Mouse (Mus musculus) urinary bladder, adult 2 months (tissue): ENCODE measurements around the gene Mmp2. TPM values are rescaled to one million over a fixed set of nuclear protein-coding genes. Genes with fewer than 3 reads are reported as not detected.
"Not testable (repeated sequence)": the region's sequence is repeated elsewhere in the genome, so short reads cannot be mapped to it uniquely, and the experiment has no call there.

Experiments
- DNase-seq: peaks from one replicate; pipeline ENCODE4 v3.0.0; 2022; ENCODE audit warnings: low spot score
- polyA plus RNA-seq: library from polyadenylated mRNA; depleted of rRNA; stranded (reverse); fragments of >200 nt; gene quantifications from 2 replicates; pipeline ENCODE4 v1.2.3, GENCODE M21; 2012

Mmp2 gene
- polyA plus RNA-seq, 1 experiment: 318 TPM

DNA sequence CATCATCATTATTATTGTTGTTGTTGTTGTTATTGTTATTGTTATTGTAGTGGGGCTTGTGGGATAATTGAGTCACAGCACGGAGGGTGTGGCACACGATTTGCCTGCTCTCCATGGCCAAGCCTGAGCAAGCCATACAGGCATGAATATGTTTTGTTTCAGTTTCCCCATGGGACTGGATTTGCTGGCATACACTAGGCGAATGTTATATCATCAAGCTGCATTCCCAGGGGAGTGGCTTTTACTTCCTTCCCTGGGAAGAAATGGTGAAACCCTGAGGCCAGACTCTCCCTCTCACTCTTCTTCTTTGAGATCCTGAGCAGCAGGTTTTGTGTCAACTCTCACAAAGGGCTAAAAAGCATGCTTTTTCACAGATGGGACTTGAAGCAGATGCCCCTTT lies 11.5 kb downstream of the Mmp2 start:
- DNase-seq: no peak

GRCm38 (mm10) chr8:92839161-92839560 lies 12.1 kb downstream of the Mmp2 start:
- no peak for DNase-seq

- DNase-seq: no peak
These were observed 12.8 kb downstream of the Mmp2 start for GRCm38 (mm10) chr8:92839876-92840275.

- no peak for DNase-seq
These were observed 19.6 kb downstream of the Mmp2 start for GRCm38 (mm10) chr8:92846684-92847083.

DNA sequence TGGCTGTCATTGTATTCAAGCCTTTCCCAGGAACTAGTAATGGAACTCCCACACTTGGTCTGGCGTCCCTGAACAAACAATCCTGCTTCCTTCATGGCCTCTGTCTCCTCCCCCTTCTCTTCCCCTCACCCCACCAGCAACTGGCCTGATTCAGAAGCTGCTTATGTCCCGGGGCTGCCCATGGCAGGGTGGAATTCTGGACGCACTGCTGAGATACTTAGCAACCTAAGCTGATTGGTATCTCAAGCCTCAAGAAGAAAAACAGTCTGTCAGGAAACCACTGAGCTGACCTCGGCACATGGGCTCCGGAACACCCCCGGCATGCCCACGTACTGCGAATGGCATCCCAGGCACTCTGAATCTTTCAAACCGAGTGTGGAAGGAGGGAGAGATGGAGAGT lies 20.2 kb downstream of the Mmp2 start:
- peak; percentile 43 for DNase-seq

GRCm38 (mm10) chr8:92849261-92849660 lies 22.2 kb downstream of the Mmp2 start:
- no peak for DNase-seq

DNA sequence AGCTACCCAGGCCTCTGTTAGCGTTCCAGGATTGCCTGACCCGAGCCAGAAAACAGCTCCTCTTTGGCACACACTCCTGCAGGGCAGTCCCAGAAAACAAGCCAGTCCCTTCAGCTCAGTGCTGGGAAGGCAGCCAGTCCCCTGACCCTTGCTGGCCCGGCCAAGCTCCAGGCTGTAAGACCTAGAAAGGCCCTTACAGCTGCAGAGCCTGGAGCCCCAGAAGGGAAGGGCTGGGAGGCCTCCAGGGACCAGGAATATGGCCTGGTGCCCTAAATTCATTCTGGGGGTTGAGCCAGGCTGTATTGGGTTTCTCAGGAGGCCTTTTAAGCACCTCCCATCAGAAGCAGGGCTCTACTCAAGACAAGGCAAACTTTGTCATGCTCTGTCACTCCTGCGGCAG lies 23.1 kb downstream of the Mmp2 start:
- peak; percentile 56 for DNase-seq

GRCm38 (mm10) chr8:92851381-92851780 lies 24.3 kb downstream of the Mmp2 start:
- no peak for DNase-seq

GRCm38 (mm10) chr8:92853188-92853983 lies 26.3 kb downstream of the Mmp2 start:
- no peak for DNase-seq

GRCm38 (mm10) chr8:92854673-92855072 lies 27.6 kb downstream of the Mmp2 start:
- DNase-seq: no peak

GRCm38 (mm10) chr8:92855171-92855894 lies 28.2 kb downstream of the Mmp2 start, which contains the start of gene Lpcat2:
Lpcat2 (plus strand) TSS chr8:92855339.
- DNase-seq: peak; percentile 77

DNA sequence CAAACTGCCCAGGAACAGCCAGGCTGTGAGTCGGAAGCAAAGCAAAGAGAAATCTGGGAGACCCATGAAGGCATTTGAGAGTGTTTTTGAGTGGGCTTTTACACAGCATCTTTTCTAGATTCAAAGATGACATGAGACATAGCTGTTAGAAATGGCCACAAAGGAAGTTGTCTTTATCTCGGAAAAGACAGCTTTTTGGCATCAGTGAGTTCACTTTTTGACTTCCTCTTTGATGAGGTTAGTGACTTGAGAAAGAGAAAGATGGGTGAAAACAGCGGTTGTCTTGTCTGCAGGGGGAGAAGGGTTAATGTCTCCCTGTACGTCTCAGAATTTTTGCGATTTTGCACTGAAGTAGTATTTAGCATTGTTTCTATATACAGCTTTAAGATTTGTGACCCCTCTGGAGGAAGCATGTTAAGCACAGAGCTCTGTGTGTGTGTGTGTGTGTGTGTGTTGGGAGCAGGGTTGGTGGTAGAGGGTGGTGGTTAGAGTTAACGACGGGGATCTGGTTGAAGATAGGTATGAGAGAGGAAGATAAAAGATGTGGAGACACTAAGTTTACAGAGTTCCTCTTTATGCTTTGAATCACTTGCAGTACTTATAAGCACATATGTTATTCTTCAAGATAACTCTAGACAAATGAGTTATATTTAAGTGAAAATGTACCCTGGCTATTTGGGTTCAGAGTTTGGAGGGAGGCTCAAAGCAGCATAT lies 29.3 kb downstream of the Mmp2 start:
- DNase-seq: no peak

- DNase-seq: no peak
These were observed 31.5 kb downstream of the Mmp2 start for GRCm38 (mm10) chr8:92858475-92859182.

DNA sequence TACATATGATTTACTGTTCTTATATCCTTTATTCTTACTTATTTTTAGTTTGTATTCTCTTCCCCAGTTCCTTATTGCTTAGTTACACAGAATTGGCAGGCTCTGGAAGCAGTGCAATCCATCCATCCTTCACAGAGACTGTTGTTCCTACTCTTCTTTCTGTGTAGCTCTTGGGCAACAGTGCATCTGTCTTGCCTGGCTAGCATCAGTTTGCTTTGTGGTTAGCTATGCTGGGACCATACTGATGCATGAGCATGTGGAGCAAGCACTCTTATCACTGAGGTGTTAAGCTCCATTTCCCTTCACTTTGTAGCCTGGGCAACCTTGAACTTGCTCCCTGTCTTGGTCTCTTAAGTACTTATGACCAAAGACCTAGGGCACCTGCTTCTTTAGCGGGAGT lies 34.9 kb downstream of the Mmp2 start:
- no peak for DNase-seq

DNA sequence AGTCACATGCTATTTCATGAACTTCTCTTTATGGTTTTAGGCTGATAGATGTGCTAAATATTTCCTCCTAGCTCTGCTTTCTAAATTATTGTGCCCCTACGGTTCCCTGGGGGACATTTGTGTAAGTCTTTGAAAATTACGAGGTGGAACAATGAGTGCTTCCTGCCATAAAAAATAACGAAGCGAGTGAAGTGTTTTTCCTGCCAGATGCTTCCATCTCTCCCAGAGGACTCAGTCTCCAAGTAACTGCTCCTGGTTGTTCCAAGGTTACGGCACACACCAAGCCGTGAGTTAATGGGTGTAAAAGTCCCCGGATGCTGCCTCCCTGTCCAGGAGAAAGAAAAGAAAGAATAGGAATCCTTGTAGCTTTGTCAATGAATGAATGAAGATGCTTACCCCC lies 43.2 kb downstream of the Mmp2 start:
- DNase-seq: no peak

GRCm38 (mm10) chr8:92872063-92872759 lies 45.1 kb downstream of the Mmp2 start:
- no peak for DNase-seq

DNA sequence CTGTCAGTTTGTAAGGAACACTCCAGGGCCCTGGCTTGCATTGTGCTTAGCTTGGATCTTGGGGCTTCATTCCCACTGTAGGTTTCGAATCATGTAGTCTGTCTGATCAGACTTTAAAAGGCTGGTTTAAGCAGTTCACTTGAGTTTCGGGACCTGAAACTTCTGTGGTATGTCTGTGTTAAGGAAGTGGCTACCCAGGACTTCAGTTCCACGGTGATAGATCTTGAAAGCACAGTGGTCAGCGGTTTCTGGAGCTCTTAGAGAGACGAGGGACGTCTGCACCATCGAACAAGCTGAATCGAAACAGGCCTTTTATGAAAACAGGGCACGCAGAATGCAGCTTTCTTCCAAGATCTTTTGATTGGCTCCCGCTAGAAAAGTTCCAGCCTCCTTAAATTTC lies 48.7 kb downstream of the Mmp2 start:
- DNase-seq: no peak

DNA sequence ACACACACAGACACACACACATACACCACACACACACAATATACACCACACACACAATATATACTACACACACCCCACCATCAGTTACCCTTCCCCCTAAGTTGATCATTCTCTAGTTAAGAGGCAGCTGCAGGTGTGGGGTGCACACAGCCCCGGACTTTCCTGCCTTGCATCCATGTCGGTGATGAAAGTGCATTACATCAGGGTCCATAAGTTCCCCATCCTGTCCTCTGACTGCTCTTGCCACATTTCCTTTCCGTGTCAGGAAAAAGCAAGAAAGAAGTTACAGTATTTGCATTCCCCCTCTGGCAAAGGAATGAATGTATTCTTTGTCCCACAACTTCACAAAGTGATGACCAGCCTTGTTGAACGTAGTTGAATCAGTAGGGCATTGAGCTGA lies 54.2 kb downstream of the Mmp2 start:
- no peak for DNase-seq

GRCm38 (mm10) chr8:92883771-92884170 lies 56.7 kb downstream of the Mmp2 start:
- DNase-seq: no peak

GRCm38 (mm10) chr8:92892216-92892615 lies 65.1 kb downstream of the Mmp2 start:
- not testable (repeated sequence) for DNase-seq

GRCm38 (mm10) chr8:92893870-92894269 lies 66.8 kb downstream of the Mmp2 start:
- no peak for DNase-seq
